Mouse (Mus musculus): ENCODE results near the gene Ippk. TPM values are rescaled to one million over a fixed set of nuclear protein-coding genes. Genes with fewer than 3 reads are reported as not detected.

The Ippk gene
- polyA plus RNA-seq, 1 experiment from 2014 or later: 14.6 TPM

DNA sequence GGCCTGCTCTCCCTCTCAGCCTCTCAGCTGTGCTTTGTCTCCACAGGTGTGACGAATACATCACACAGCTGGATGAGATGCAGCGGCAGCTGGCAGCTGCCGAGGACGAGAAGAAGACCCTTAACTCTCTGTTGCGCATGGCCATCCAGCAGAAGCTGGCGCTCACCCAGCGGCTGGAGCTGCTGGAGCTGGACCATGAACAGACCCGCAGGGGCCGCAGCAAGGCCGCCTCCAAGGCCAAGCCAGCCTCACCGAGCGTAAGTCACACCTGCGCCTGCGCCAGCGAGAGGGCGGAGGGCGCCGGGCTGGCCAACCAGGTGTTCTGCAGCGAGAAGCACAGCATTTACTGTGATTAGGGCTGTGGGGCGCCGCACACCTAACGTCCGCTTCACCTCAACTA lies 38.1 kb upstream of the Ippk start:
- H3K9me3 ChIP-seq (ENCODE audit: control insufficient read depth, low read length): no peaks in the 10 kb centered on the region
- peaks cover 29% of the 10 kb centered on the region for H3K36me3 ChIP-seq (ENCODE audit: control insufficient read depth, insufficient read depth, low read length)
- no peak overlapping the region for H3K4me3 ChIP-seq (ENCODE audit: low read depth, low read length)
- no peaks in the 10 kb centered on the region for H3K4me1 ChIP-seq (ENCODE audit: control insufficient read depth, insufficient read depth, low read length)
- DNase-seq (ENCODE audit: low spot score) (no peak), ATAC-seq (ENCODE audit: insufficient number of reproducible peaks, low FRiP score, low TSS enrichment, low read depth) (no peak)
- 96% methylated on average over 23 of the region's 23 CpGs for WGBS
- H3K27me3 ChIP-seq (ENCODE audit: control insufficient read depth, insufficient read depth, low read length): no peaks in the 10 kb centered on the region
- no peak overlapping the region for H3K4me2 ChIP-seq (ENCODE audit: low read depth, severe bottlenecking)
- H3K27ac ChIP-seq (replicated peaks; ENCODE audit: low read depth, low read length): no peak overlapping the region
- no peak overlapping the region for H3K9ac ChIP-seq (ENCODE audit: low read length)

- Histone ChIP-seq H3K9me3 (ENCODE audit: control insufficient read depth, low read length) (no peaks in the 10 kb centered on the region), H3K27me3 (ENCODE audit: control insufficient read depth, insufficient read depth, low read length) (no peaks in the 10 kb centered on the region), H3K4me1 (ENCODE audit: control insufficient read depth, insufficient read depth, low read length) (no peaks in the 10 kb centered on the region), H3K9ac (ENCODE audit: low read length) (no peak overlapping the region), H3K4me2 (ENCODE audit: low read depth, severe bottlenecking) (no peak overlapping the region), H3K36me3 (ENCODE audit: control insufficient read depth, insufficient read depth, low read length) (peaks cover 17% of the 10 kb centered on the region), H3K4me3 (ENCODE audit: low read depth, low read length) (no peak overlapping the region), H3K27ac (replicated peaks; ENCODE audit: low read depth, low read length) (no peak overlapping the region)
- ATAC-seq (ENCODE audit: insufficient number of reproducible peaks, low FRiP score, low TSS enrichment, low read depth) (no peak), DNase-seq (ENCODE audit: low spot score) (no peak)
- 87% methylated on average over 16 of the region's 16 CpGs for WGBS
These were observed 36.1 kb upstream of the Ippk start for GRCm38 (mm10) chr13:49384751-49385463.

- Histone ChIP-seq H3K4me3 (ENCODE audit: low read depth, low read length) (no peak overlapping the region), H3K9me3 (ENCODE audit: control insufficient read depth, low read length) (no peaks in the 10 kb centered on the region), H3K36me3 (ENCODE audit: control insufficient read depth, insufficient read depth, low read length) (peaks cover 4% of the 10 kb centered on the region; the same call in 1 of the 2 replicates), H3K4me2 (ENCODE audit: low read depth, severe bottlenecking) (no peak overlapping the region), H3K4me1 (ENCODE audit: control insufficient read depth, insufficient read depth, low read length) (no peaks in the 10 kb centered on the region), H3K9ac (ENCODE audit: low read length) (no peak overlapping the region), H3K27ac (replicated peaks; ENCODE audit: low read depth, low read length) (no peak overlapping the region), H3K27me3 (ENCODE audit: control insufficient read depth, insufficient read depth, low read length) (no peaks in the 10 kb centered on the region)
- 95% methylated on average over 2 of the region's 2 CpGs for WGBS
- no peak for ATAC-seq (ENCODE audit: insufficient number of reproducible peaks, low FRiP score, low TSS enrichment, low read depth)
- no peak for DNase-seq (ENCODE audit: low spot score)
These were observed 29.7 kb upstream of the Ippk start for GRCm38 (mm10) chr13:49391374-49391773.

DNA sequence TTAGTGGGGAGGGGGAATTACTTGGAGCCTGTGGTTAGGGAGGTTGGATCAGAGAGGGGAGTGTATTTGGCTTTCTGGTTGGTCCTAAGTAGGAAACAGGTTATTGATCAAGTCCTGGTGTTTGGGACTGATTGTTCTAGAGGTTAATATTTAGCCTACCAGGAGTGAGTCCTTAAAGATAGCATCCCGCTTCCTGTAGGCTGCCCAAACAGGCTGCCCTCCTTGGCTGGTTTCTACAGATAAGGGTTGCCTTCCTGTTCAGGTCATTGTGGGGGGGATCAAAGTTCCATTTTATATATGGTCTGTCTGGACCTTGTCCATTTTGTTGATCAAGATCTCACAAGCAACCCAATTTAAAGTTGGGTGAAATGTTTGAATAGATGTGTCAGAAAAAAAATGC lies 27.5 kb upstream of the Ippk start:
- Histone ChIP-seq H3K27me3 (ENCODE audit: control insufficient read depth, insufficient read depth, low read length) (no peaks in the 10 kb centered on the region), H3K27ac (replicated peaks; ENCODE audit: low read depth, low read length) (no peak overlapping the region), H3K4me2 (ENCODE audit: low read depth, severe bottlenecking) (no peak overlapping the region), H3K4me1 (ENCODE audit: control insufficient read depth, insufficient read depth, low read length) (no peaks in the 10 kb centered on the region), H3K9ac (ENCODE audit: low read length) (no peak overlapping the region), H3K36me3 (ENCODE audit: control insufficient read depth, insufficient read depth, low read length) (no peaks in the 10 kb centered on the region), H3K9me3 (ENCODE audit: control insufficient read depth, low read length) (no peaks in the 10 kb centered on the region), H3K4me3 (ENCODE audit: low read depth, low read length) (no peak overlapping the region)
- DNase-seq (ENCODE audit: low spot score) (no peak), ATAC-seq (ENCODE audit: insufficient number of reproducible peaks, low FRiP score, low TSS enrichment, low read depth) (no peak)
- WGBS: 82% methylated on average over 1 of the region's 1 CpGs

- no peak for DNase-seq (ENCODE audit: low spot score)
- no peak overlapping the region for H3K9ac ChIP-seq (ENCODE audit: low read length)
- no peaks in the 10 kb centered on the region for H3K9me3 ChIP-seq (ENCODE audit: control insufficient read depth, low read length)
- no peak for ATAC-seq (ENCODE audit: insufficient number of reproducible peaks, low FRiP score, low TSS enrichment, low read depth)
- no peak overlapping the region for H3K4me2 ChIP-seq (ENCODE audit: low read depth, severe bottlenecking)
- no peak overlapping the region for H3K4me3 ChIP-seq (ENCODE audit: low read depth, low read length)
- H3K36me3 ChIP-seq (ENCODE audit: control insufficient read depth, insufficient read depth, low read length): no peaks in the 10 kb centered on the region
- WGBS: 94% methylated on average over 3 of the region's 3 CpGs
- H3K27me3 ChIP-seq (ENCODE audit: control insufficient read depth, insufficient read depth, low read length): no peaks in the 10 kb centered on the region
- H3K27ac ChIP-seq (replicated peaks; ENCODE audit: low read depth, low read length): no peak overlapping the region
- no peaks in the 10 kb centered on the region for H3K4me1 ChIP-seq (ENCODE audit: control insufficient read depth, insufficient read depth, low read length)
These were observed 26.1 kb upstream of the Ippk start for GRCm38 (mm10) chr13:49394886-49395447.

GRCm38 (mm10) chr13:49396798-49397197 lies 24.3 kb upstream of the Ippk start:
- DNase-seq (ENCODE audit: low spot score) (no peak), ATAC-seq (ENCODE audit: insufficient number of reproducible peaks, low FRiP score, low TSS enrichment, low read depth) (no peak)
- 87% methylated on average over 1 of the region's 1 CpGs for WGBS
- Histone ChIP-seq H3K27me3 (ENCODE audit: control insufficient read depth, insufficient read depth, low read length) (no peaks in the 10 kb centered on the region), H3K27ac (replicated peaks; ENCODE audit: low read depth, low read length) (no peak overlapping the region), H3K4me1 (ENCODE audit: control insufficient read depth, insufficient read depth, low read length) (no peaks in the 10 kb centered on the region), H3K9ac (ENCODE audit: low read length) (no peak overlapping the region), H3K4me2 (ENCODE audit: low read depth, severe bottlenecking) (no peak overlapping the region), H3K36me3 (ENCODE audit: control insufficient read depth, insufficient read depth, low read length) (no peaks in the 10 kb centered on the region), H3K9me3 (ENCODE audit: control insufficient read depth, low read length) (no peaks in the 10 kb centered on the region), H3K4me3 (ENCODE audit: low read depth, low read length) (no peak overlapping the region)

DNA sequence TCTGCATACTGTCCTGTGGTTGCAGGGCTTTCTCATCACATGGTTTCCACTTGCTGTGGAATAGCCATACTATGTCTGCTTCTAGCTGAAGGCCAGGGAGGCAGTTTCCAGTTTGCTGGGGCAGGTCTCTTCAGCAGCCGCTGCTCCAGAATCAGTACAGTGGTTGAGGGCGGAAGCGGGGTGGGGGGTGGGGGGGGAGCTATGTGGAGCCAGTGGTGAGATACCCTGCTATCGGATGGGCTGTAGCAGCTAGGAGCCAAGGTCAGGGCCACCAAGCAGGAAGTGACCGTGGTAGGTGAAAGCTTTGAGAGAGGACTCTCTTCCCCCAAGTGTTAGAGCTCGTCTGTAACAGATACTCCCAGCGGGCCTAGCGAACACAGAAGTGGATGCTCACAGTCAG lies 22.9 kb upstream of the Ippk start:
- Histone ChIP-seq H3K9ac (ENCODE audit: low read length) (no peak overlapping the region), H3K4me1 (ENCODE audit: control insufficient read depth, insufficient read depth, low read length) (no peaks in the 10 kb centered on the region), H3K4me2 (ENCODE audit: low read depth, severe bottlenecking) (no peak overlapping the region), H3K36me3 (ENCODE audit: control insufficient read depth, insufficient read depth, low read length) (no peaks in the 10 kb centered on the region), H3K4me3 (ENCODE audit: low read depth, low read length) (no peak overlapping the region), H3K9me3 (ENCODE audit: control insufficient read depth, low read length) (no peaks in the 10 kb centered on the region), H3K27me3 (ENCODE audit: control insufficient read depth, insufficient read depth, low read length) (no peaks in the 10 kb centered on the region), H3K27ac (replicated peaks; ENCODE audit: low read depth, low read length) (no peak overlapping the region)
- DNase-seq (ENCODE audit: low spot score) (no peak), ATAC-seq (ENCODE audit: insufficient number of reproducible peaks, low FRiP score, low TSS enrichment, low read depth) (no peak)
- WGBS: 93% methylated on average over 8 of the region's 8 CpGs

GRCm38 (mm10) chr13:49400139-49400538 lies 20.9 kb upstream of the Ippk start:
- no peaks in the 10 kb centered on the region for H3K9me3 ChIP-seq (ENCODE audit: control insufficient read depth, low read length)
- no peak for ATAC-seq (ENCODE audit: insufficient number of reproducible peaks, low FRiP score, low TSS enrichment, low read depth)
- no peak overlapping the region for H3K4me3 ChIP-seq (ENCODE audit: low read depth, low read length)
- no peaks in the 10 kb centered on the region for H3K4me1 ChIP-seq (ENCODE audit: control insufficient read depth, insufficient read depth, low read length)
- H3K9ac ChIP-seq (ENCODE audit: low read length): no peak overlapping the region
- peak; percentile 57 for DNase-seq (ENCODE audit: low spot score)
- WGBS: 62% methylated on average over 6 of the region's 6 CpGs
- no peak overlapping the region for H3K27ac ChIP-seq (replicated peaks; ENCODE audit: low read depth, low read length)
- no peak overlapping the region for H3K4me2 ChIP-seq (ENCODE audit: low read depth, severe bottlenecking)
- H3K27me3 ChIP-seq (ENCODE audit: control insufficient read depth, insufficient read depth, low read length): no peaks in the 10 kb centered on the region
- H3K36me3 ChIP-seq (ENCODE audit: control insufficient read depth, insufficient read depth, low read length): no peaks in the 10 kb centered on the region

DNA sequence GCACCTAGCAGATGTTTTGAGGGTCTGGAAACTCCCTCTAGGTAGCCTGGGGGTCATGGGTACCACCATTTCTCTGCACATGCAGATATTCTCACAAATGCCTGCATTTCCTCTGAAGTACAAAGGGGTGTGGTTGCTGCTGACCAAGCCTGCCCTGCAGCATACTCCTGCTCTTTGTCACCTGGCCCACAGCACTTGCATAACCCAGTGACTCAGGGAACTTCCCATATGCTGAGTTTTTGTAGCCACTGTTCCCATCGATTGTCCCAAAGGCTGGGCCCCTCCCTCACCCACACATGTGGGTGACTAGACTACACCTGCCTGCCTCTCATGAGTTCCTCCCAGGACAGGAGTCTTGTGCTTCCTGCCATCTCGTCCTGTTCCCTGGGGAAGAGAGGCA lies 18.4 kb upstream of the Ippk start:
- H3K4me1 ChIP-seq (ENCODE audit: control insufficient read depth, insufficient read depth, low read length): no peaks in the 10 kb centered on the region

More for the DNA sequence above, 18.4 kb upstream of the Ippk start:
- Histone ChIP-seq H3K9me3 (ENCODE audit: control insufficient read depth, low read length) (no peaks in the 10 kb centered on the region), H3K4me2 (ENCODE audit: low read depth, severe bottlenecking) (no peak overlapping the region), H3K27ac (replicated peaks; ENCODE audit: low read depth, low read length) (no peak overlapping the region), H3K4me3 (ENCODE audit: low read depth, low read length) (no peak overlapping the region), H3K9ac (ENCODE audit: low read length) (no peak overlapping the region), H3K36me3 (ENCODE audit: control insufficient read depth, insufficient read depth, low read length) (no peaks in the 10 kb centered on the region), H3K27me3 (ENCODE audit: control insufficient read depth, insufficient read depth, low read length) (no peaks in the 10 kb centered on the region)
- ATAC-seq (ENCODE audit: insufficient number of reproducible peaks, low FRiP score, low TSS enrichment, low read depth) (no peak), DNase-seq (ENCODE audit: low spot score) (no peak)
- WGBS: 71% methylated on average over 2 of the region's 2 CpGs

Measured in limb, embryonic 11.5 days (tissue).